Mouse (Mus musculus) limb, embryonic 10.5 days (tissue): ENCODE measurements around the gene Fam168b. TPM values are rescaled to one million over a fixed set of nuclear protein-coding genes. Genes with fewer than 3 reads are reported as not detected.

ENCODE experiments used
- DNase-seq: peaks from one replicate; pipeline ENCODE4 v3.0.0-alpha.2; 2017; ENCODE audit warnings: low spot score
- H3K27ac ChIP-seq: fragments of 300-500 bp; sonication (generic); 2 replicates; pipeline ENCODE4 v1.5.1; 2016; ENCODE audit warnings: mild to moderate bottlenecking
- H3K27me3 ChIP-seq: fragments of 300-500 bp; sonication (generic); 2 replicates; pipeline ENCODE4 v1.6.1; 2016; ENCODE audit warnings: low read depth, mild to moderate bottlenecking; ENCODE audit not compliant: poor library complexity, severe bottlenecking
- H3K36me3 ChIP-seq: fragments of 300-500 bp; sonication (generic); 2 replicates; pipeline ENCODE4 v1.6.1; 2016; ENCODE audit warnings: mild to moderate bottlenecking, moderate library complexity
- H3K4me1 ChIP-seq: fragments of 300-500 bp; sonication (generic); 2 replicates; pipeline ENCODE4 v1.6.1; 2016
- H3K4me3 ChIP-seq: fragments of 300-500 bp; sonication (generic); 2 replicates; pipeline ENCODE4 v1.5.1; 2016; ENCODE audit warnings: mild to moderate bottlenecking, moderate library complexity
- H3K9me3 ChIP-seq: fragments of 300-500 bp; sonication (generic); replicated peaks from 2 replicates; pipeline ENCODE4 v1.6.1; 2016; ENCODE audit warnings: mild to moderate bottlenecking
- WGBS: fragments of 180-500 bp; shearing (Covaris S2); methylation state at CpG from one replicate; pipeline ENCODE4 v1.1.7; 2016; 5-methylcytosine and 5-hydroxymethylcytosine counted together
- polyA plus RNA-seq: library from polyadenylated mRNA; unstranded; fragments of >200 nt; fragmentation: Nextera tagmentation; extraction: Ambion mirVana; gene quantifications from 2 replicates; pipeline ENCODE4 v1.2.1, GENCODE M21; 2016

Fam168b gene
- polyA plus RNA-seq, 1 experiment from 2014 or later: 135 TPM

DNA sequence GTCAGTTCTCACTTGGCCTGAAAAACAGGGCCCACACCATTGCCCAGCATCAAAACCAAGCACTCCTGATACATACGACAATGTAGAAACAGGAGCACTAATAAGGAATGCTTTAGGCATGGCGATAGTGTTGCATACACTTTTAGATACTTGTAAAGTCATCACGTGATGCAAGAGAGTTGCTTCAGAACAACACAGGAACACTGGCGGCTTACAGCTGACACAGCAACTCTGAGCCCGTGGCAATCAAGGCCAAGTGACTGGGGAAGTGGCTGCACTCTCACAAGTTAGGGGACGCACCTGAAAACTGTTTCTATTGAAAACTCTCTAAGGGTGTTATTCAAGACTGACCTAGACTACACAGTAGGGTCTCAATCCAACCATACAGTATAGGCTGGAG is 19.5 kb downstream of the Fam168b start:
- no peak overlapping the region for H3K4me3 ChIP-seq
- no peaks in the 10 kb centered on the region for H3K27me3 ChIP-seq
- H3K9me3 ChIP-seq: no peaks in the 10 kb centered on the region
- H3K36me3 ChIP-seq: peaks cover 99% of the 10 kb centered on the region
- no peaks in the 10 kb centered on the region for H3K4me1 ChIP-seq
- H3K27ac ChIP-seq: no peak overlapping the region
- 96% methylated on average over 6 of the region's 6 CpGs for WGBS
- no peak for DNase-seq

DNA sequence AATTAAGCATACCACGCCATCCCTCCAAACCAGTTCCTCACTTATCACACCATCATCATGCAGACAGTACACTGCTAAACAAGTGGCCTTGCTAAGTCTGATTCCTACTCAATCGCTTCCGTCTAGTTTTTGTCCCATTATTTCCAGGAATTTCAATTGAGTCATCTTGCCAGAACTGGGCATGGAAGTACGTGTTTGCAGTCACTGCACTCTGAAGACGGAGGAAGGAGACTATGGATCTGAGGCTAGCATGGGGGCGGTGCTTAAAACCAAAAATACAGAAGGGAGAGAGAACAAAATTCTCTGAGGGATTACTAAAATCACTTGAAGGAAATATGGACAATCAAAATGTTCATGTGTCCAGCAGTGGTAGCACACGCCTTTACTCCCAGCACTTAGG is 20.1 kb downstream of the Fam168b start:
- Histone ChIP-seq H3K27ac (no peak overlapping the region), H3K4me1 (no peaks in the 10 kb centered on the region), H3K27me3 (no peaks in the 10 kb centered on the region), H3K36me3 (peaks cover 99% of the 10 kb centered on the region), H3K9me3 (no peaks in the 10 kb centered on the region), H3K4me3 (no peak overlapping the region)
- no peak for DNase-seq
- 95% methylated on average over 7 of the region's 7 CpGs for WGBS

DNA sequence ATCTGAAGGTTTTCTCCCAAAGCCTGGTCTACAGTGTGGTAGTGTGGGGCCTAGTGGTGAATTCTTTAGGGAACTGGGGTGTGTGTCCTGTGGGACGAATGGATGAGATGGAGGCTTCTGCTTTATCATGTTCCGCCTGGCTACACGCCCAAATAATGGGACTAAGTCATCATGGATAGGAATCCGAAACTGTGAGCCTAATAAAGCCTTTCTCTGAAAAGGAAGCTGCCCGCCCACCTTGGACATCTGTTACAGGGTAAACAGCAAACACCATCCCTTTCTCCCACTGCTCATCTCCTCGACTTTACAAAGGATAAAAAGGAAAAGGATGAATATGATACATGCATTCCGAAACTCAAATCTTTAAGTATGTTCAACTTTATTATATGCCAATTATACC is 20.9 kb downstream of the Fam168b start:
- 94% methylated on average over 7 of the region's 7 CpGs for WGBS
- no peak overlapping the region for H3K27ac ChIP-seq
- H3K4me3 ChIP-seq: no peak overlapping the region
- DNase-seq: no peak
- H3K27me3 ChIP-seq: no peaks in the 10 kb centered on the region
- no peaks in the 10 kb centered on the region for H3K4me1 ChIP-seq
- H3K36me3 ChIP-seq: peaks cover 99% of the 10 kb centered on the region
- no peaks in the 10 kb centered on the region for H3K9me3 ChIP-seq

DNA sequence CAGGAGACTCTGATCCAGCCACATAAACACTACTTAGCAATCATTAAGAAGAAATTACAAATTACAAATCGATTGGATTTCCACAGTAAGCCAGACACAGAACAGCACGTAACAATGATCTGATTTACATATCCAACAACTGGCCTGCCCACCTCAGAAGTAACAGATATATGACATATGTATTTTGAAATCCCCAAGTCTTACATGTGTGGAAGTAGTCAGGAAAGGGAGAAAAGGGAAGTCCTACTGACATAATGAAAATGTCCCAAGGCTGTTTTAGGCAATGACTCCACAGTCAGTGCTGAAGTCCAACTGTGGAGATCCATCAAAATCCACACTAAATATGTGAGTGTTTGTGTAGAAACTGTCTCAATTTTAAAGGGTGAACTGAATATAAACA is 21.5 kb downstream of the Fam168b start:
- H3K27ac ChIP-seq: no peak overlapping the region
- H3K9me3 ChIP-seq: no peaks in the 10 kb centered on the region
- DNase-seq: no peak
- peaks cover 99% of the 10 kb centered on the region for H3K36me3 ChIP-seq
- H3K27me3 ChIP-seq: no peaks in the 10 kb centered on the region
- no peaks in the 10 kb centered on the region for H3K4me1 ChIP-seq
- 97% methylated on average over 2 of the region's 2 CpGs for WGBS
- H3K4me3 ChIP-seq: no peak overlapping the region

DNA sequence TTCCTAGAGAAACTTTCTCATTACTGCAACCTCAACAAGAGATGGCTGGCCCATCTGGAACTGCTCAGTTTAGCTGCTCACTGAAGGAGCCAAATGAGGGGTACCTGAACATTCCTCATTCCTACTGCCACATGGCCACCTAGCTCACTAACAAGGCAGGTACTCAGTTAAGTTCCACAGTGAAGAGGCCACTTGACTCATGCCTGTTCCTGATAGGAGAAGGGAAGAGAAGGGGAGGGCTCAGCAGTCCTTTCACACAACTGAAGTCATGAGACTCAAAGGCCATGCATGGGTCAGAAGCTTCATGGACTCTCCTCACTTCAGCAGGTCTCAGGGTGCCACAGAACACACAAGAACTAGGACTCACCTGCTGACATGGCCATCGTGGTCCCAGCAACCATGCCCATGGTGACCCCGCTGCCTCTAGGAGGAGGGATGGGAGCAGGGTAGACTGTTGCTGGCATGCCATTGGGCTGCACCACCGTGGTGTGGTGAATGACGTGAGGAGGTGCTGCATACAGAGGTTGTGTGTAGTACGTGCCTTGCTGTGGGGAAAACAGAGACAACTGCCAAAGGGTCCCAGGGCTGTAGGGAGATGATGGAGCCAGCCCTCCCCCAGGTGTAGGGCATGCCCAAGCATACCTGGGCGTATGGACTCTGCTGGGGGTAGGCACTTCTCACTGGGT is 23.5 kb downstream of the Fam168b start:
- Histone ChIP-seq H3K27ac (no peak overlapping the region), H3K4me1 (no peaks in the 10 kb centered on the region), H3K27me3 (no peaks in the 10 kb centered on the region), H3K4me3 (no peak overlapping the region), H3K36me3 (peaks cover 99% of the 10 kb centered on the region), H3K9me3 (no peaks in the 10 kb centered on the region)
- DNase-seq: no peak
- 94% methylated on average over 6 of the region's 6 CpGs for WGBS

DNA sequence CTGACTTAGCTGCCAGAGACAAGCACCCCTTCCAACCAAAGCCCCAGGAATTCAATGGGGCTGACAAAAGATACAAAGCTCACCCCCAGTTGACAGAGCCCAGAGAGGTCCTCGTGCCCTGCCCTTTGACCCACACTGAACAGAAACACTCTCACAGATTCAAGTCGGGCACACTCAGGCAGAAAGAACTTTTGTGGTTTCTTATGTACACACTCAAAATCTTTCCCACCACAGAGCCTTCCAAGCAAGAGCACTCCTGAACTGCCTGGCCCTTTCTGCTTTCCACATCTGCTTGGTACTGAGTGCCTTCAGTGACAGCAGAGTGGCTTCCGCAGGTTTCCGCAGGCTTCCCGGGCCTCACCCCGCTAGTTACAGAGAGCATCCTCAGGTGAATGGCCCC is 27.0 kb downstream of the Fam168b start:
- Histone ChIP-seq H3K4me1 (no peaks in the 10 kb centered on the region), H3K36me3 (peaks cover 99% of the 10 kb centered on the region), H3K27me3 (no peaks in the 10 kb centered on the region), H3K27ac (no peak overlapping the region), H3K9me3 (no peaks in the 10 kb centered on the region), H3K4me3 (no peak overlapping the region)
- DNase-seq: no peak
- 90% methylated on average over 6 of the region's 6 CpGs for WGBS

DNA sequence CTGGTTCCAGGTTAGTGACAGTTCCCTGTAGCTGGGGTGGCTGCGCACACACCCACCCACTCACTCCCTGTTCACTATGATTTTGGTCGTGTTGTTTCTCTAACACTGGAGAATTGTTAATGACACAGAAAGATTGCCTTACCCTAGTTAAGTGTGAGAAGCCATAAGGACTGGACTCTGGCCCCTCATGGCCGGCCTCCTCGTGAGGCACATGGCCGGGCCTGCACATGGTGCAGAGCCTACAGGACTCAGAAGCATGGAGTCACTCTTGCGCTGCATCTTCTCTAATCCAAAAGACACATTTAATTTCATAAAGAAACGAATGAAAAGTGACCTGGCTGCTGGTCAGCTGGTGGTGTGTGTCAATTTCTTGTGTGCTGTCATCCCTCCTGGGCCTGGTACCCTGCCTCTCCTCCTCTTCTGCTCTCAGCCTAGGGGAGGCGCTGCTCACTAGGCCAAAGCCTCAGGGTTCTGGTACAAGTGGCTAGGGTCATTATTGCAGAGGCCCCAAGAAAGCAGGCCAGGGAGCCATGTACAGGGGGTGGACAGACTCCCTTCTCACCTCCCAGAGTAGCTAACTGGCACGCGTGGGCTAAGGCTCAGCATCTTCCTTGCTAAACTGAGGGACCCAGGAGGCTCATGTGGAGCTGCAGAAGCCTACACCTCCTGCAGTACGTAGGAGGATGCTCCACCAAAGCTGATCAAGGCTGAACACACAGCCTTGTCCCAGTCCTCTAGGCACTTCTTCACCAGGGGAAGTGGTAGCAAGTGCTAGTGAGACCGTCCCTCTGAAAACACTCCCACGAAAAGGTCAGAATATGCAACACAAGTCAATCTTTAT is 30.2 kb downstream of the Fam168b start:
- no peaks in the 10 kb centered on the region for H3K9me3 ChIP-seq
- no peaks in the 10 kb centered on the region for H3K4me1 ChIP-seq
- no peak overlapping the region for H3K4me3 ChIP-seq
- no peak overlapping the region for H3K27ac ChIP-seq
- peaks cover 91% of the 10 kb centered on the region for H3K36me3 ChIP-seq
- WGBS: 92% methylated on average over 13 of the region's 13 CpGs
- DNase-seq: no peak
- no peaks in the 10 kb centered on the region for H3K27me3 ChIP-seq

DNA sequence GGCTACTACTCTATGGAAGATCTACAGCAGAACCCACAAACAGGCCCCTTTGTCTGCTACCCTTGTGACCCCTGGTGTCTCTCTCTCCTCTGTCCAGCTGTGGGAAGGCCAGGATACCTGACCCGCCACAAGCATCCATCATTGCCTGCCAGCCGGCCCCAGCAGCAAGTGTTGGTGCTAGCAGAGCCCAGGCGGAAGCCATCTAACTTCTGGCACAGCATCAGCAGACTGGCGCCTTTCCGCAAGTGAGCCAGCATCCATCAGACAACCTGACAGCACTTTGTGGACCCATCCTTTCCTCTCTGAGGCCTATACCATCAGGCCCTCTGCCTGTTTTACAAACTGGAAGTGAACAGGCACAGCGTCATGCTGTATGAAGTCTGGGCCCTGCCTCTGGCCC is 31.3 kb downstream of the Fam168b start:
- no peak overlapping the region for H3K4me3 ChIP-seq
- H3K4me1 ChIP-seq: peaks cover 7% of the 10 kb centered on the region; the same call in 1 of the 2 replicates
- peaks cover 80% of the 10 kb centered on the region for H3K36me3 ChIP-seq
- no peaks in the 10 kb centered on the region for H3K9me3 ChIP-seq
- 43% methylated on average over 6 of the region's 6 CpGs for WGBS
- no peak for DNase-seq
- H3K27me3 ChIP-seq: peaks cover 5% of the 10 kb centered on the region; the same call in 1 of the 2 replicates
- H3K27ac ChIP-seq: no peak overlapping the region

DNA sequence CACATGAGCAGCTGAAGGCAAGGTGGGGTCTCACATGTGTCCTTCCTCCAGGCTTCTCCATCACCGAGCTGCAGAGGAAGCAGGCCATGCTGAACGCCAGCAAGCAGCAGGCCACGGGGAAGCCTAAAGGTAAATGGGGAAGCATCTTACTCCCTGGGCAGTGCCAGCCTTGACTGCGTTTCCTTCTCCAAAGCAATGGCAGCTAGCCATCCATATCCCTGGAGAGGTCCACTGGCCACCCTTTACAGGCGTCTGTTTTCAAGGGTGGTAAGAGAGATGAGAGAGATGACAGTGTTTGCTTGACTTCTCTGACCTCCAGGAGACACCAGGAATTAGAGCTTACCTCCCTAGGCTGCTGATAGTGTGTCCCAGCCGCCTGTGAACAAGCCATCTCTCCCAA is 31.8 kb downstream of the Fam168b start:
- peaks cover 75% of the 10 kb centered on the region for H3K36me3 ChIP-seq
- H3K4me1 ChIP-seq: peaks cover 11% of the 10 kb centered on the region
- H3K4me3 ChIP-seq: no peak overlapping the region
- H3K27me3 ChIP-seq: peaks cover 10% of the 10 kb centered on the region
- DNase-seq: no peak
- H3K27ac ChIP-seq: no peak overlapping the region
- H3K9me3 ChIP-seq: no peaks in the 10 kb centered on the region
- WGBS: 84% methylated on average over 6 of the region's 6 CpGs

DNA sequence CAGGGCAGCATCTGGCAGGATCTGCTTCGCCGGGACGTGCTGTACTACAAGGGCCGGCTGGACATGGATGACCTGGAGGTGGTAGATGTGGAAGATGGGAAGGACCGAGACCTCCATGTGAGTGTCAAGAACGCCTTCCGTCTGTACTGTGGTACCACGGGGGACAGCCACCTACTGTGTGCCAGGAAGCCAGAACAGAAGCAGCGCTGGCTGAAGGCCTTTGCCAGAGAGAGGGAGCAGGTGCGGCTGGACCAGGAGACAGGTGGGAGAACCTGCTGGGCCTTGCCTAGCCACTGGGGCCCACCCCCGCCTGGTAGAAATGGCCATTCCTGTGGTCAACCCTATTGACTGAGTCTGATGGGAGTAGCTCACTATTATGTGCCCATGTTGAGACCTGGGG is 32.6 kb downstream of the Fam168b start:
- Histone ChIP-seq H3K27me3 (peaks cover 17% of the 10 kb centered on the region), H3K4me3 (no peak overlapping the region), H3K36me3 (peaks cover 67% of the 10 kb centered on the region), H3K4me1 (peaks cover 13% of the 10 kb centered on the region), H3K27ac (no peak overlapping the region), H3K9me3 (no peaks in the 10 kb centered on the region)
- DNase-seq: no peak
- 94% methylated on average over 11 of the region's 11 CpGs for WGBS

DNA sequence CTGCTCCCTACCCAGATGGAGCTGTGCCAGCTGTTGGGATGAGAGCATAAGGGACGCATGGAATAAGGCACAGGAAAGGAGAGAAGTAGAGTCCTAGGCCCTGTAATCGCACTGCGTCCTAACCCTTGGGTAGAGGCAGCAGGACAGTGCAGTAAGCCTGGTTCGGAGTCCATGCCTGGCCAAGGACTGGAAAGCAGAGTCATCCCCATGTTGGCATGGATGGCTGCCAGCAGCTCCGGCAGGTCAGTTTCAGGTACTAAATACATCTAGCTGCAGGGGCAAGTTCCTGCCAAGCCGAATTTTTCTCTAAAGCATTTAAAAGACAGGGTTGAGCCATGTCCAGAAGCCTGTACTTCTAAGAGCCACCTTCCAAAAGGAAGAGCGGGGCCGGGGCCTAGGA is 34.4 kb downstream of the Fam168b start:
- no peak for DNase-seq
- WGBS: 93% methylated on average over 8 of the region's 8 CpGs

DNA sequence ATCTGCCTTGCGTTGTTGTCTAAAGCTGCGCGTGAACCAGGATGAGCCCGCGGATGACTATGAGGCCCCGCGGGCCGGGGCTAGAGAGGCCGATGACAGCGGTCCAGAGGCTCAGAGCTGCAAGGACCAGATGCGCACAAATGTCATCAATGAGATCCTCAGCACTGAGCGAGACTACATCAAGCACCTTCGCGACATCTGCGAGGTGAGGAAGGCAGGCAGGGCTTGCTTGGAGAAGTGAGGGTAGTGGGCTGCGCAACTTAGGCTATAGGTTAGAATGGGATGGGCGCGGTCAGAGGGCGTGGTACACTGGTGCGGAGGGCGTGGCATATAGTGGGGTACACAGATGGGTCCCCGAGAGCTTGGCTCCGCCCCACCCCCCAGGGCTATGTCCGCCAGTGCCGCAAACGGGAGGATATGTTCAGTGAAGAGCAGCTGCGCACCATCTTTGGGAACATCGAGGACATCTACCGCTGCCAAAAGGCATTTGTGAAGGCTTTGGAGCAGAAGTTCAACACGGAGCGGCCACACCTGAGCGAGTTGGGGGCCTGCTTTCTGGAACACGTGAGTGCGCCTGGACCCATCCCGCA is 36.8 kb downstream of the Fam168b start:
- peaks cover 20% of the 10 kb centered on the region for H3K27me3 ChIP-seq
- H3K27ac ChIP-seq: no peak overlapping the region
- no peaks in the 10 kb centered on the region for H3K9me3 ChIP-seq
- no peak for DNase-seq
- peaks cover 30% of the 10 kb centered on the region for H3K4me1 ChIP-seq
- H3K36me3 ChIP-seq: peaks cover 26% of the 10 kb centered on the region
- 15% methylated on average over 35 of the region's 35 CpGs for WGBS
- no peak overlapping the region for H3K4me3 ChIP-seq

More for the DNA sequence above, 34.4 kb downstream of the Fam168b start:
- Histone ChIP-seq H3K4me1 (peaks cover 13% of the 10 kb centered on the region), H3K36me3 (peaks cover 49% of the 10 kb centered on the region), H3K27me3 (peaks cover 20% of the 10 kb centered on the region), H3K27ac (no peak overlapping the region), H3K9me3 (no peaks in the 10 kb centered on the region), H3K4me3 (no peak overlapping the region)

DNA sequence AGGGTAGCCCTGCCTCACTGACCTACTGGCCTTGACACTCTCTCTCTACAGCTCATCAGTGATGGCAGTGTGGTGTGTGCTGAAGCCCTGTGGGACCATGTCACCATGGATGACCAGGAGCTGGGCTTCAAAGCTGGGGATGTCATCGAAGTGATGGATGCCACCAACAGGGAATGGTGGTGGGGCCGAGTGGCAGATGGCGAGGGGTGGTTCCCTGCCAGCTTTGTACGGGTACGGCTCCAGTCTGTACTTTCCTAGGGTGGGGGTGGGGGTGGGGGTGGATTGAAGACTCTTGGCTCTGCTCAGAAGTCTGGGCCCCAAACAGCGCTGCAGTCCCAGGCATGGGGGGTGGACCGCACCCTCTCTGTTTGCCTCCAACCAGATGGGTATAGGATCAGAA is 38.0 kb downstream of the Fam168b start:
- H3K4me1 ChIP-seq: peaks cover 30% of the 10 kb centered on the region
- peaks cover 20% of the 10 kb centered on the region for H3K27me3 ChIP-seq
- DNase-seq: no peak
- H3K4me3 ChIP-seq: no peak overlapping the region
- H3K27ac ChIP-seq: no peak overlapping the region
- 86% methylated on average over 7 of the region's 7 CpGs for WGBS
- H3K36me3 ChIP-seq: peaks cover 14% of the 10 kb centered on the region
- no peaks in the 10 kb centered on the region for H3K9me3 ChIP-seq
